Mouse (Mus musculus) urinary bladder, postnatal 4 days (tissue): ENCODE data around the gene Dlg2.

Experiments used
- DNase-seq, 2 experiments: peaks; one replicate each; pipeline ENCODE4 v3.0.0; 2021 to 2022; ENCODE audit warnings: low spot score in 2 of 2

The Dlg2 gene

DNA sequence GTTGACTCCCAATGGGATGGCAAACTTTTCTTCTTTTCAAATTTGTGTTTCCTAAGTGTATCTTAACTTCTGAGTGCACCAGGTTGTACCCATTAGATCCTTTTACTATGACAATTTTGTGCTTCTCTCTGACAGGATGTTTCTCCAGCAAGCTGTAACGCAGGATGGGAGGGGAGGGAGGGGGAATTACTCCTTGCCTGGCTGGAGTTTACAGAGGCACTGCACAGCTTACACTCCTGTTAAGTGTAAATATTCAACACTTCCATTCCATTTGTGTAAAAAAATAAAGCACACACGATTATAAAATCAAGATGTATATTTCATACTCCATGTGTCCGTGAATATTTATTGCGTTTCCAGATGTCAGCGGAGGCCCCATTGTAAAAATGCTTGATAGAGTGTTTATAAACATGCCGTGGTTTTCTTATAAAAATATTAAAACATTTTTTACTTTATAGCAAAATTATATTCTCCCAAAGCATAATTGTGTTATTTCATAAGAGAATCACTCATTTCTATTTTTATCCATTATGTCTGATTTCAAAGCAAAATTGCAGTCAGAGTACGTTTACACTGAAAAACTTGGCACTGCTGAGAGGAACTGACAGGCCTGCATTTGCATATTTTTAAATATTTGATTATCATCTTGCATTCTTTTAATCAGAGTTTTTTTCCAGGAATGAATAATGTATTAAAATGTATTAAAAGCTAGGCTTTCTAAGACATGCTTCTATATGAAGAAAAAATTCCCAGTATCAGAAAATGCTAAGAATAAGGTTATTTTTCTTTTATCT is 1972.5 kb downstream of the Dlg2 start:
- no peak for DNase-seq

DNA sequence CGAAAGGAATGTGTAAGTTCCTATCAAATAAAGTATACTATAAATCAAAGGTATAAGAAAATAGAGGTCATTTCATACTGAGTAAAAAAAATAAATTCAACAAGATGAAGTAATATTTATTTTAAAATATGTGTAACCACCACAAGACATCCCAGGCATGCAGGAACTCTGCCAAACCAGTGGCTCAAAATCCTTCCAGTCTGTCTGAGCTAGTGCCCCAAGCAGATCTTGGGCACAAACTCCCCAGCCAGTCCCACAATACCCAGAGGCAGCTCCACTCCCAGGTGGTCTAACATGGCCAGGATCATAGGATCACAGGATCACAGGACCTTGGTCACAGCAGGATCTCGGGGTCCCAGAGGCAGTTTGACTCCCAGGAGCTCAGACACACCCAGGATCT is 1977.7 kb downstream of the Dlg2 start:
- DNase-seq: no peak

DNA sequence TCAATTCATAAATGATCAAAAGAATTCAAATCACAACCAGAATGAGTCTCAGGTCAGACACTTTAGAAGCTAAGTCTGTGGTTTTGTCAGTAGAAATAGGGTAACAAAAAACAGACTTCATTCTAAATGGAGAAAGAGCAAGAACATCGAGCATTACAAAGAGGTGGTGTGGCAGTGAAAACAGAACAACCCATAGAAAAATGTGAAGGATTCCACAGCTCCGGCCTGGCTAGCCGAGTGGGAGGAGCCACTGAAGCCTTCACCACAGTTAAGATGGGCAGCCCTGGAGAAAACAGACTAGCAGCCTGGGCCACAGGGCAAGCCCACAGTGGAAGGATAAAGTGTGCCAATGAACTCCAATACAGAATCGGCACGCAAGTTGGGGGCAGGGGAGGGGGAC is 1979.5 kb downstream of the Dlg2 start:
- no peak for DNase-seq

DNA sequence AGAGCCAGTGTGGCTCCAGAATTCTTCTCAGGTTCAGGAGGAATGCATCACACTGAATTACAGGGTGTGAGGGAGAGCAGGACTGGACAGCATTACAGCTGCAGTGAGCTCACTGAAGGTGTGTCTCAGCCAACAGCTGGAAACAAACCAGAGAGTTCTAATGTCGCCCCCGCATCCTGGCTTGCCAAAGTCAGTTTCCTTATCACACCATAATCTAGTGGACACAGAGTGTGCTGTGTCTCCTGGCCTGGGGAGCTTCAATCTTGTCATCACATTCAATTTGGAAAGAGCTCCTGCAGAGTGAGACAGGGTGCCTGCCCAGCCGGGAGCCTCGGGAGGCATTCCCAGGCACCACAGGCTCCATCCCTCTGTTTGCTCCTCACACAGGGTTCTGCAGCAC is 1981.3 kb downstream of the Dlg2 start:
- DNase-seq: peak in 1 of 2 experiments; percentile 21

DNA sequence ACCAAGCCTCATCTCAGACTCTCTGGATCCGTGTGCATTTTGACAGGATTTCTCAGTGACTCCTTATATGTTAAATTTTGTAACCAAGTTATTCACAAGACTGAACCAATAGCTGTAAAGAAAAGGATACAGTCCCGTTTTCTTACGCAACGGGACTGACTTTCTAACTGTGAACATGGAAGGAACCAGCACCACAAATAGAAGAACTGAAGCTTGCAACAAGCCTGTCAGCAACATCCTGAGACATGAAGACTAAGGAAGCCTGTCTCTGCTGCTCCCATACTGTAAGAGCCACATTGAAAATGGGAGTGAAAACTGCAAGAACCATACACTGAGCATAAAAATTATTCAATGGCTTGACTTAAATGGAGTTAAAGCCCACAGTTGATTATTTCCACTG is 1981.8 kb downstream of the Dlg2 start:
- DNase-seq: no peak

DNA sequence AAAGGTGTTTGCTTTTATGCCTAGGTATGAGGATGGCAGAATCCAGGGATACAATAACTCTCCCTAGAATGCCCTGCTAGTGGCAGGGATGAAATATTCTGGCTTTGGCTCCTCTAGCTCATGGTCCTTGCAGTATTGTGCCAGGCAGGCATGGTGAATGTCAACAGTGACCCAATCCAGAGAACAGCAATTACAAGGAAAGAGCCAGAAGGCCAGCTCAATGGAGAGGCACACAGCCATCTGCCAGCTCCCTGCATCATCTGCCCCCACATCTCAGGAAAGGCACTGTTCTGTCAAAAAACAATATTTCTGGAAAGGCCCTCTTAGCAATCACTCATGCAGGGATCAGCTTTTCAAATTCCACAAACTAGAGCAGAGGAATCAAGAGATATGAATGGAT is 1984.1 kb downstream of the Dlg2 start:
- no peak for DNase-seq

DNA sequence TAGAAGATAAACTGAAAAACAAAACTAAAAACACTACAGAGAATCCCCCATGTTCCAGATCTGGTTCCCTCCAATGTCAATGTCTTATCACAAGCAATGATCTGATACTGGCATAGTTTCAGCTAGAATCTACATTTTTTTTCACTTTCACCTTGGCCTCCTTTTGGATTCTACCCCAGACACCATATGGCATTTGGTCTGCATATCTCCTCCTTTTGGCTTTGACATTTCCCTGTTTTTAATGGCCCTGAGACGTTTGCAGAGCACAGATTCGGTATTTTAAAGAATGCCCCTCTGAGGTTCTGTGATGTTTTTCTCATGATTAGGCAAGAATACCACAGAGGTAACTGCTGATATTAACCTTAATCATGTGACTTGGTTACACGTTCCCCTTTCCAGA is 1984.8 kb downstream of the Dlg2 start:
- DNase-seq: no peak

DNA sequence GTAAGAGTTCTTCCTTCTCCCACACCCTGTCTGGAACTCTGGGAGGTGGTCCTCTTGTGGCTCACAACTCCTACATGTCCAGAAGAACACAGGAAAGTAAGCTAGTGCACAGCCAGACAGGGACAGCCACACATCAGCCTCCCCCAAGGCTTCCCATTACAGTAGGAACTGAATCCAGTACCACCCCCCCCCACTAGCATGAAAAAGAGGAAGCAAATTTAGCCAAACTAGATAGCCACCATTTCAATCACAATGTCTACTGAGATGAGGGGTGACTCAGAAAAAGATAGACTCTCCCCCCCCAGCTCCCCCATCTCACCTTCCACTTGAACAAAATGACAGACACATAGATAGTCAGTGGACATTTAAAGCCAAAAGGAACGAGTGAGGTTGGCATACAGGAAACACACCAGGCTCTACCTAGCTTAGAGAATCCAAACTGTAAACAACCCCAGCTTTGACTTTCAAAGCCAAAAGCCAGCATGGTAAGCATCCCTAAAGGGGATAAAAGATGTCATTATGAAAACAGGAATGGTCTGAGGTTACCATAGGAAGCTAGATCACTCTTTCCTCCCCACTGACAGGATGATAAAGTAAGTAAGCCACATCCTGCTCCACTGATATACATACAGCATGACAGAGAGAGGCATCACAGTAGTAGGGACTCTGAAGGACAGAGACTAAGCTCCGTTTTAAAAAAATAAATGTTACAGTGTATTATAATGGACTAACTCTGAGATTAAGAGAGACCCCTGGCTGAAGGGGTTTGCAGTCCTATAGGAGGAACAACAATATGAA is 1986.8 kb downstream of the Dlg2 start:
- DNase-seq: no peak

DNA sequence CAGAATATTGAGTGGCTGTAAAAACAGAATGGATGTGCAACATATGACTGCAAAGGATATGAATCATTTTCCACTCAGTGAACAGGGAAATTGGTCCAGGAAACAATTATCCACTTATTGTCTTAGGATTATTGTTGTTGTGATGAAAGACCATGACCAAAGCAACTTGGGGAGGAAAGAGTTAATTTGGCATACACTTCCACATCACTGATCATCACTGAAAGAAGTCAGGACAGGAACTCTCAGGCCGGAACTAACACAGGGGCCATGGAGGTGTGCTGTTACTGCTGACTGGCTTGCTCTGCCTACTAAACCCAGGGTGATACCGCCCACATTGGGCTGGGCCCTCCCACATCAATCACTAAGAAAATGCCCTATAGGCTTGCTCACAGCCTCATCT is 1987.8 kb downstream of the Dlg2 start:
- DNase-seq: no peak

DNA sequence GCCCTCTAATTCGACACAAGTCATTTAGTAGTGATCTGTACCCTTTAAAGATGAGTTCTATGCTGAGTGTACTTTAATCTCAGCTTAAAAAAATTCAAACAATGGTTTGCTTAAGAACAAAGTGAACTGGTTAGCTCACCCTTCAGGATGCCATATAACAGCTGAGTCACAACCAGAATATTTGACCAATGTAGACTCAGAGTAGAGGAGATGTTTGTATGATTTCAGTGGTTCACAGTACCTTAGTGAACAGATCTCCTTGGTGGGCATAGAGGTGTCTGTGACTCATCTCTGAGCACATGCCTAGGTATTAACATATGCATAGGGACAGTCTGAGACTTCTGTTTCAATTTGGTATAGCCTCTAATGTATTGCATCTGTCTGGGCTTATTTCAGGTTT is 2002.7 kb downstream of the Dlg2 start:
- no peak for DNase-seq

DNA sequence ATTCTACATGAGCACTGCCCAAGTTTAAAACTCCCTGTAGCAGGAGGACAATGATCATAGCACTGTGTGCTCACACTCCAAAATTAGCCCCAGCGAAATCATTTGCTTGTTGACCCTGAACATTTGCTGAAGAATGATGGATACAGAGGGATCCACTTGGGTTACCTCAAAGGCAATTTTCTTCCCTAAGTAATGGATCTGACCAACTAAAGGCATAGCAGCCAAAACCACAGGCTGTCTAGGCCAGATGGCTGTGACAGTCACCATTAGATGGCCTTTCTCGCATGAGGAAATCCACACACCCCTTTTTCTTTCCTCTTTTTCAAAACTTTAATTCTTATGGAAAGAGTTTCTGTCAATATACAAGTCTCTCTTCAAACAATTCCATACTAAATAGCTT is 2003.3 kb downstream of the Dlg2 start:
- no peak for DNase-seq

DNA sequence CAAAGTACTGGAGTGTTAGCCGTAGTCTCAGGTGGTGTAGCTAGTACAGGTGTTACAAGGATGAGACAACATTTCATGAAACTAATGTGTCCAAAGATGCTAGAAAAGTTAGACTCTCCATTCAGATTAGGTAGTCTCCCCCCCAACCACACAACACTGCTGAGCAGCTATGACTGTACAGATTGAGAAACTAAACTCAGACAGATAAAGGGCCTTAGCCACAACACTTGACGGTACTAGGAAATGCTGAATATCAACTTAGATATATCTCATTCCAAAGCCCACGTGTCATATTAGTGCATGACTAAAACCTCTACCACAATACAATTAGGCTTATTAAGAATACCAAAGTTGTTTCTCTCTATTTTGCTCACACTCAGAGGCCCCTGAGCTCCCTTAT is 2006.9 kb downstream of the Dlg2 start:
- DNase-seq: no peak

DNA sequence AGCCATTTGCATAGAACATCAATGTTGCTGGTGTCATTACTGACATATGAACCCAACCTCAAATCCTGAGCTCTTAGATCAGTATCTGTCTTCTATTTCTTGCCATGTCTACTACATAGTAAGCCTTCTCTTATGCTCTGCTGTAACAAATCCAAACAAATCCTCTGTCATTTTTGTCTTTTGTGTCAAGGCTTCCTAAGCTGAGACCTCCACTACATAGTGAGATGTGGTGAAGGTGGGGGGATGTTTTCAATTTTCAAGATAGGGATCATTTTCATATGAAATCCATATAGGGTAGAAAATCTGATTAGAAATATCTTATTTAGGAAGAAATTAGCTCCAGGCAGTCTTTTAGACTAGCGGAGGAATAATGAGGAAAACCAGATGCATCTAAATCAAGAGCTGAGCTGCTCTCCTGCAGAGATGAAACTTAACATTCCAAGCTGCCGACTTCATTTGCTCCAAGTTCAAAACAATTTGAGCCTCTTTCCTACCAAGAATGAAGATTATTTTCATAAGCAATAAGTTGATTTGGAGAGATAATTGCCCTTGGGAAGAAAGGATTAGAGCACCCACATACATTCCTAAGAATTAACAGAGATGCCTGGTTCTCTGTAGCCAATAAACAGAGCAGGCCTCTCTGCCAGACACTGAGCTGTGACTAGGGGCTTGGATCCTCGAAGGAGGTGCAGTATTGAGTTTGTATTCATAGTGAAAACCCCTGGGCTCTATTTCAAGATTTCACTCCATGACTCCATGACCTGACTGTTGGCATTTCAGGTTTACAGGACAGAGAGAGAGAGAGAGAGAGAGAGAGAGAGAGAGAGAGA is 2009.6 kb downstream of the Dlg2 start:
- no peak for DNase-seq

DNA sequence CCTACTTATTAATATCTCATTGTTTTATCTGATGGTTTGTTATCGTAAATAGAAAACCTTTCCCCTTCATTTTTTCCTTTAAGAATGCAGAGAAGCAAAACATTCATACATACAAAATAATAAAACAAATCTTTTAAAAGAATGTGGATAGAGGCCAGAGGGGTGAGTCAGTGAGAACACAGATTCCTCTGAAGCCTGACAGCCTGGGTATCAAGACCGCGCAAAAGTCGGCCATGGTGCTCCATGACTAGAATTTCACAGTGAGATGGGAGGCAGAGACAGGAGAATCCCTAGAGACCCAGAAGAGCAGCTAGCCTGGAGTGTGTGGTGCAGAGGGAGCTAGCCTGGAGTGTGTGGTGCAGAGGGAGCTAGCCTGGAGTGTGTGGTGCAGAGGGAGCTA is 2010.4 kb downstream of the Dlg2 start:
- DNase-seq: no peak

DNA sequence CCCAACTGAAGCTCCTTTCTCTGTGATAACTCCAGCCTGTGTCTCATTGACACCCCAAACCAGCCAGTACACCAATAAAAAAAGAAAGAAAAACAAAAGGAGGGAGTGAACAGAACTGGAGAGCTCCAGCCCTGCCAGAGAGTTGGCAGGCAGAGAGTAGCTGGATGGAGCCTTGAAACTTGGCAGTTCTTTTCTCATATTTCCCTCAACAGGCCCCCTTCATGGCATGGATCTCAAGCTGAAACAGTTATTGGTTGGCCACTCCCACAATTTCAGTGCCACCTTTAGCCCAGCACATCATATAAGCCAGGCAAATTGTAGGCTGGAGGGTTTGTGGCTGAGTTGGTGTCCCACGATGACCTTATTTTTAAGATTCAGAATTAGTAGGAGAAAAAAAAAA is 2015.8 kb downstream of the Dlg2 start:
- DNase-seq: no peak

DNA sequence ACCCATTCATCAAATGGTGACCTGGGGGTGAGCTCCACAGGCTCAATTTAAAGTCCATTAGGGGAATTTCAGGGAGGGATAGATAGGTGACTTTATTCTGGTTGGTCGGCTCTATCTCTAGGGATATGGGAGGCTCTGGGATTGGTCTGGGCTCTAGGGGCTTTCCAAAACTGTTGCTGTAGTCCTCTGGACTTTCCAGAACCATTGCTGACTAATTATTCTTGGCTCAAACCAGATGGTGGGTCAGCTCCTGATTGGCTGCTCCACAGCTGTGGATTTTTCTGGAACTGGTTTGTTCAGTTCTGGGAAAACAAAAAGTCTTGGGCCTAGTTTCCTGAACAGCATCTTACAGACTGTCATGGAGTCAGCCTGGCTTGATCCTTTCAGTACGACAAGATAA is 2017.0 kb downstream of the Dlg2 start:
- DNase-seq: no peak
